Mouse (Mus musculus) heart, postnatal 0 days (tissue): ENCODE measurements around the gene Mybpc2. TPM values are rescaled to one million over a fixed set of nuclear protein-coding genes. Genes with fewer than 3 reads are reported as not detected.

Experiments used
- ATAC-seq: fragments of 200-750 bp; cut with Nextera tagmentation; 2 replicates; pipeline ENCODE4 v1.8.0; 2017; ENCODE audit warnings: low read depth, moderate number of reproducible peaks, moderate library complexity; ENCODE audit not compliant: insufficient read depth
- DNase-seq: peaks from one replicate; pipeline ENCODE4 v3.0.0-alpha.2; 2016; ENCODE audit warnings: low spot score
- H3K27ac ChIP-seq: fragments of 300-500 bp; sonication (generic); 2 replicates; pipeline ENCODE4 v1.5.1; 2014; ENCODE audit warnings: low read depth, mild to moderate bottlenecking
- H3K27me3 ChIP-seq: fragments of 300-500 bp; sonication (generic); 2 replicates; pipeline ENCODE4 v1.6.1; 2014; ENCODE audit warnings: low read length, mixed read lengths; ENCODE audit not compliant: control insufficient read depth, insufficient read depth
- H3K36me3 ChIP-seq: fragments of 300-500 bp; sonication (generic); replicated peaks from 2 replicates; pipeline ENCODE4 v1.6.1; 2014; ENCODE audit warnings: low read length, mixed read lengths; ENCODE audit not compliant: control insufficient read depth, insufficient read depth
- H3K4me1 ChIP-seq: fragments of 300-500 bp; sonication (generic); 2 replicates; pipeline ENCODE4 v1.6.1; 2014; ENCODE audit warnings: antibody characterized with exemption; ENCODE audit not compliant: control insufficient read depth, insufficient read depth
- H3K4me2 ChIP-seq: fragments of 300-500 bp; sonication (generic); 2 replicates; pipeline ENCODE4 v1.6.1; 2014; ENCODE audit warnings: low read depth, mild to moderate bottlenecking, low read length, moderate library complexity
- H3K4me3 ChIP-seq: fragments of 300-500 bp; sonication (generic); 2 replicates; pipeline ENCODE4 v1.5.1; 2014; ENCODE audit warnings: low read depth, low read length
- H3K9ac ChIP-seq: fragments of 300-500 bp; sonication (generic); replicated peaks from 2 replicates; pipeline ENCODE4 v1.6.1; 2014; ENCODE audit warnings: low read depth, low read length, mixed read lengths
- H3K9me3 ChIP-seq: fragments of 300-500 bp; sonication (generic); replicated peaks from 2 replicates; pipeline ENCODE4 v1.6.1; 2016; ENCODE audit warnings: low read length; ENCODE audit not compliant: control insufficient read depth
- CTCF ChIP-seq: IDR thresholded peaks from 2 replicates; pipeline ENCODE4 v1.5.1; 2016; ENCODE audit warnings: antibody characterized with exemption, control low read depth, low read depth
- EP300 ChIP-seq: IDR thresholded peaks from 2 replicates; pipeline ENCODE4 v1.6.1; 2016; ENCODE audit warnings: antibody characterized with exemption, low read depth
- WGBS: fragments of 180-500 bp; shearing (Covaris S2); extraction: QIAGEN DNeasy Blood & Tissue Kit; methylation state at CpG from one replicate; pipeline ENCODE4 v1.1.7; 2014; 5-methylcytosine and 5-hydroxymethylcytosine counted together
- polyA plus RNA-seq: library from polyadenylated mRNA; unstranded; fragments of >200 nt; fragmentation: Nextera tagmentation; extraction: Ambion mirVana; gene quantifications from 2 replicates; pipeline ENCODE4 v1.2.1, GENCODE M21; 2015
- total RNA-seq: library from RNA; depleted of rRNA; stranded (reverse); fragments of >200 nt; gene quantifications from 2 replicates; pipeline ENCODE4 v1.2.3, GENCODE M21; 2014; ENCODE audit warnings: low replicate concordance

Gene Mybpc2
- total and polyA plus RNA-seq, 2 experiments from 2014 or later, result 2.6 to 4.5 TPM

DNA sequence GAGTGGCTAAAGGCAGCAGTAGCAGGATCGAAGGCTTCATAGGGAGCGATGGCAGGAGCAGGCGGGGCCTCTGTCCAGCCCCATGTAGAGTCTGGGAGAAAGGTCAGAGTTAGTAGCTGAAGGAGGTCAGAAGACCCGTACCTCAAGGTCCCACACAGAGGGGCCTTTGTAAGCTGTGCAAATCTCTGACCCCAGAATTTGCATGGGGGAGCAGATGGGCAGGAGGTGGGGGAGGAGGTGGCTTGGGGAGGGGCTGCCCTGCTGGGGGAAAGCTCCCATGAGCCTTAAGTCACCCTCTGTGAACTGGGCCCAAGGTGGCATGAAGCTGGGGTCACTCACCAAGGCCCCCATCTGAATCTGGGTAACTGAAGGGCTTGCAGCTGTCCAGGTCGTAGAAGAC is 5.1 kb upstream of the Mybpc2 start:
- no peak overlapping the region for H3K27ac ChIP-seq
- DNase-seq, result no peak
- H3K4me1 ChIP-seq, result peaks cover 18% of the 10 kb centered on the region
- H3K36me3 ChIP-seq, result peaks cover 14% of the 10 kb centered on the region; the same call in 1 of the 2 replicates
- no peaks in the 10 kb centered on the region for H3K27me3 ChIP-seq
- H3K9ac ChIP-seq, result no peak overlapping the region
- H3K4me2 ChIP-seq, result no peak overlapping the region
- H3K9me3 ChIP-seq, result no peaks in the 10 kb centered on the region
- no peak for ATAC-seq
- H3K4me3 ChIP-seq, result no peak overlapping the region
- no peak for TF ChIP-seq CTCF
- no peak for TF ChIP-seq EP300
- WGBS, result 67% methylated on average over 5 of the region's 5 CpGs

GRCm38 (mm10) chr7:44527483-44528398 is 3.3 kb upstream of the Mybpc2 start:
- peaks cover 22% of the 10 kb centered on the region for H3K4me1 ChIP-seq
- peak overlapping the region; percentile 63 for H3K4me2 ChIP-seq
- TF ChIP-seq CTCF (peak; percentile 72), EP300 (no peak)
- no peak overlapping the region; the same call in 1 of the 2 replicates for H3K27ac ChIP-seq
- H3K4me3 ChIP-seq, result peak overlapping the region; percentile 38
- no peaks in the 10 kb centered on the region for H3K9me3 ChIP-seq
- no peaks in the 10 kb centered on the region; the same call in 1 of the 2 replicates for H3K27me3 ChIP-seq
- peaks cover under 1% of the 10 kb centered on the region; the same call in 1 of the 2 replicates for H3K36me3 ChIP-seq
- WGBS, result 7% methylated on average over 40 of the region's 40 CpGs
- H3K9ac ChIP-seq, result peak overlapping the region; percentile 43
- ATAC-seq (peak; percentile 31), DNase-seq (peak; percentile 63)

GRCm38 (mm10) chr7:44526414-44527154 is 2.1 kb upstream of the Mybpc2 start:
- Histone ChIP-seq H3K4me3 (no peak overlapping the region), H3K4me2 (no peak overlapping the region), H3K27ac (no peak overlapping the region), H3K27me3 (peaks cover 11% of the 10 kb centered on the region), H3K9ac (no peak overlapping the region), H3K36me3 (no peaks in the 10 kb centered on the region), H3K4me1 (peaks cover 22% of the 10 kb centered on the region), H3K9me3 (no peaks in the 10 kb centered on the region)
- no peak for DNase-seq
- TF ChIP-seq CTCF (no peak), EP300 (no peak)
- 90% methylated on average over 14 of the region's 14 CpGs for WGBS
- no peak for ATAC-seq

DNA sequence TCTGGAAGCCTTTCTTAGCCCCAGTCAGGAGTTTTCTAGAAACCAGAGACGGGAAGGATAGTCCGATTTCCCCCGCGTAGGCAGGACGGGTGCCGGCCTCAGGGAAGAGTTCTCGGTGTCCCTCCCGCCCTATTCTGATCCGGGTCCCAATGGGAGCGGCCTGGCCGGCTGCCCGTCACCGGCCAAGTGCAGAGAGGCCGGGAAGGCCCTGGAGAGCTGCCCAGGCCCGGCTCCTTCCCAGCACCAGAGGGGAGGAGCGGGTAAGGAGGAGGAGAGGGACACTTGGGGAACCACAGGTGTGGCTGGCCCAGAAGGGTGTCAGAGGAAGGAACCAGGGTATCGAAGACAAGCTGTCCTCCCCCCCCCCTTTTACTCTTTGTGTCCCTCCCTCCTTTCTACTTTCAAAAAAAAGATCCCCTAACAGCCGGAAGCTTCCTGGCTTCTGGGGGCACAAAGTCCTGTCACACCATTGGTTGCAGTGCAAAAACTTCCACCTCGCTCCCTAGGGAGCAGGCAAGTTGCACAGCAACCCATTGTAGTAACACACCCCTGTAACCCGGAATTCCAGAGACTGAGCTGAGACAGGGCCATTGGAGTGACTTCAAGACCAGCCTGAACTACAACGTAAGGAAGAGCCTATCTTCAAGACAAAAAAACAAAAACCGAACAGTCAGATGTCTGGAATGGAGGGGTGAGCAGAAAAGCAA is 823 bp upstream of the Mybpc2 start:
- Histone ChIP-seq H3K4me3 (peak overlapping the region; percentile 25), H3K4me1 (peaks cover 22% of the 10 kb centered on the region), H3K27ac (peak overlapping the region; percentile 74), H3K36me3 (no peaks in the 10 kb centered on the region), H3K27me3 (peaks cover 19% of the 10 kb centered on the region), H3K9me3 (no peaks in the 10 kb centered on the region), H3K4me2 (peak overlapping the region; percentile 48), H3K9ac (peak overlapping the region; percentile 18)
- peak; percentile 82 for DNase-seq
- ATAC-seq, result peak; percentile 73
- 9% methylated on average over 21 of the region's 22 CpGs for WGBS
- no peak for TF ChIP-seq CTCF
- no peak for TF ChIP-seq EP300

DNA sequence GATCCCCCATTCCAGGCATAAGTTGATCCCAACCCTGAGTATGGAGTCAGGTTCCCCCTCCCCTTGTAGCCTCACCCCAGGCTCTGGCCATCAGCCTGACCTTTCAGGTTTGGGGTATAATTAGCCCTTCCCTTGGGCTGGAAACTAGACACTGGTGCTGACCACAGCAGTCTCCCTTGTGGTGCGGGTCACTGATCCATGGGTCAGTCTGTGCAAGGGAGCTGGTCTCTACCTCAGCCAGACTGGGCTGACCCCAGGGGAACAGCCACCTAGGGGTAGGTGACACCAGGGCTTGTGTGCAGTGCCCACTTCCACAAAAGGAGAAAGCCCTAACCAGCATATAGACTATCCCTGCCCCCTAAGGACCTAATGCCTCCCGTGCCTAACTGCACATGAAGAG is 1.4 kb downstream of the Mybpc2 start:
- H3K4me3 ChIP-seq, result no peak overlapping the region
- 65% methylated on average over 2 of the region's 2 CpGs for WGBS
- no peaks in the 10 kb centered on the region for H3K9me3 ChIP-seq
- no peak overlapping the region for H3K27ac ChIP-seq
- H3K27me3 ChIP-seq, result peaks cover 19% of the 10 kb centered on the region
- H3K36me3 ChIP-seq, result no peaks in the 10 kb centered on the region
- peaks cover 18% of the 10 kb centered on the region for H3K4me1 ChIP-seq
- TF ChIP-seq CTCF, result no peak
- TF ChIP-seq EP300, result no peak
- H3K4me2 ChIP-seq, result no peak overlapping the region
- no peak for DNase-seq
- no peak for ATAC-seq
- no peak overlapping the region for H3K9ac ChIP-seq
